Mouse (Mus musculus) bone marrow, adult 2 months (tissue): ENCODE data around the gene Ulk4. TPM values are rescaled to one million over a fixed set of nuclear protein-coding genes. Genes with fewer than 3 reads are reported as not detected.
A peak's percentile ranks its signal among the peaks of the same experiment; 100 is the strongest.
"Not testable (repeated sequence)": the region's sequence is repeated elsewhere in the genome, so short reads cannot be mapped to it uniquely, and the experiment has no call there.

Experiments
- H3K27ac ChIP-seq: fragments of 200-500 bp; 2 replicates; pipeline ENCODE4 v1.5.1; 2012; ENCODE audit warnings: low read depth, mild to moderate bottlenecking, control low read depth, inconsistent platforms, low read length; ENCODE audit not compliant: control insufficient read depth, poor library complexity, insufficient read depth
- H3K4me1 ChIP-seq: fragments of 200-500 bp; 2 replicates; pipeline ENCODE4 v1.6.1; 2011; ENCODE audit warnings: low read length; ENCODE audit not compliant: control insufficient read depth, insufficient read depth
- H3K4me3 ChIP-seq: fragments of 200-500 bp; replicated peaks from 2 replicates; pipeline ENCODE3; 2011; ENCODE audit warnings: mild to moderate bottlenecking, low read depth, low read length, control low read depth; ENCODE audit not compliant: control insufficient read depth
- CTCF ChIP-seq: fragments of 200-500 bp; IDR thresholded peaks from 2 replicates; pipeline ENCODE4 v1.5.1; 2011; ENCODE audit warnings: low read length, control low read depth; ENCODE audit not compliant: control insufficient read depth, insufficient read depth
- POLR2A ChIP-seq: fragments of 200-500 bp; IDR thresholded peaks from 2 replicates; pipeline ENCODE4 v1.6.1; 2011; ENCODE audit warnings: low read depth, mild to moderate bottlenecking, control low read depth, low read length, borderline replicate concordance; ENCODE audit not compliant: control insufficient read depth
- WGBS: fragments of 180-500 bp; shearing (Covaris S2); methylation state at CpG from one replicate; pipeline ENCODE4 v1.1.7; 2018; 5-methylcytosine and 5-hydroxymethylcytosine counted together
- polyA plus RNA-seq: library from polyadenylated mRNA; stranded (reverse); fragments of >200 nt; gene quantifications from 2 replicates; pipeline ENCODE4 v1.2.4, GENCODE M21; 2011; ENCODE audit warnings: low replicate concordance; ENCODE audit not compliant: missing spikeins, insufficient read depth, insufficient read length

Ulk4 gene
- polyA plus RNA-seq, 1 experiment: not detected

DNA sequence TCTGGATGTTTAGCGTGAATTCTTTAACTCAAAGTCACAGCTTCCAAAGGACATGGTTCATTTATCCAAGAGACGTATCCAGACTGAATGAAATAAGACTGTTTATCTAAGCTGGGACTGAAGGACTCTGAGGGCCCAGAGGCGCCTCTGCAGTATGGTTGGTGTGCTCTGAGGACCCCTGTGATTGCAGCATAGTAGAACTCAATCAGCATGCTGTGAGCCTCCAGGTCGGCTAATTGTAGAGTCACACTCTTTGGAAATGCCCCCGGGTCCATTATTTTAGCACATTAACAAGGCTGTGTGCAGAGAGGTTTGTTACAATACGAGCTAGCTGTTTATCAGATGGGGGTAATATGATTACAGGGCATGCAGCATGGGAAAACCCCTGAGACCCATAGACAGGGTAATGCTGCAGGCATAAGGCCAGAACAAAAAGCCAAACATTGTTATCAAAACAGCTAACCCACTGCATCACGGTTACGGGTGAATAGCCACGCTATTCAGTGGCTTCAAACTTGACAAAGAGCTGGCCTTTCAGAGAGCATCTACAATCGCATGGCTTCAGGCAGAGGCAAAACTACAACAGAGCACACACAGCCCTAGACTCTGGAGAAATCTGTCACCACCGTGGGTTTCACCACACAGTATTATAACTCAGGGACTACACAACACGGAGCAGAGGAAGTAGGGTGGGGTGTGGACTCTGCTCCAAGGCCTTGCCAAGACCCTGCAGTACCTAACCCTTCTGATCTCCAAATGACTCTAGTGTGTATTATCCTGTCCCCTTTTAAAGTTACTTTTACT is 215.0 kb downstream of the Ulk4 start:
- TF ChIP-seq CTCF (no peak), POLR2A (no peak)
- H3K27ac ChIP-seq: no peak overlapping the region
- no peaks in the 10 kb centered on the region for H3K4me1 ChIP-seq
- no peak overlapping the region for H3K4me3 ChIP-seq
- 73% methylated on average over 12 of the region's 12 CpGs for WGBS

DNA sequence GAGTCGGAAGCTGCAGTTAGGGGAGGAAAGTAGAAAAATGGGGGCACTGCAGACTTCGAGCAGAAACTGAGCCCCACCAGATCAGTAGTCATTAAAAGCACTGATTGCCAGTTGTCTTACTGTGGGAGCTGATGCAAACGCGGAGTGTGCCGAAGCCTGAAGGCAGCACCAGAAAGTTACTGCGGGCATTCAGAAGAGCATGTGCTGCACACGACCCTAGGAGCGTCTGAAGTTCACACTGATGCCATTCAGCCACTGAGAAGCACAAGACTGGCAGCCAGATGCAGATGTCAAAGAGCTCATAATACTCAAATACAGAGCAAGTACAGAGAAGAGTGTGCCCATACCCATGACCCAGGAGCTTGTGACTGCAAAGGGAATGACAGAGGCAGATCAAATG is 216.7 kb downstream of the Ulk4 start:
- H3K4me3 ChIP-seq: no peak overlapping the region
- WGBS: 78% methylated on average over 8 of the region's 8 CpGs
- TF ChIP-seq POLR2A (no peak), CTCF (no peak)
- H3K27ac ChIP-seq: no peak overlapping the region
- no peaks in the 10 kb centered on the region for H3K4me1 ChIP-seq

DNA sequence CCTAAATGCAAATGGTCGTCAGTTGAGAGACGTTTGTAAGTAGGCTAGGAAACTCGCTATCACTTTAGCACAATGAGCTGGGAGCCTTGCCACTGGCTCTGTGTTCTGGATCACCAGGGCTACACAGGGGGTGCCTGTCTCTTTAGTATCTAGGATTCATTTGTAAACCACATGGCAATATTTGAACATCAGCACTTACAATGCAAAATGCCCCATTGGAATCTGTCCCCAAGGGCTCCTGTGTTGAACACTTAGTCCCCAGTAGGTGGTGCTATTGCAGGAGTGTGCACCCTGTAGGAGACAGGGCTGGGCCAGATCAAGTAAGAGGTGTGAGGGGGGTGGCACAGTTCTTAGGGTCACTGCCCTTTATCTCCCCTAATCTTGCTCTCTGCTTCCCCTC is 217.7 kb downstream of the Ulk4 start:
- TF ChIP-seq POLR2A: no peak
- peak; percentile 49; the same call in 1 of the 2 replicates for TF ChIP-seq CTCF
- H3K4me1 ChIP-seq: no peaks in the 10 kb centered on the region
- H3K4me3 ChIP-seq: no peak overlapping the region
- H3K27ac ChIP-seq: no peak overlapping the region
- 90% methylated on average over 3 of the region's 3 CpGs for WGBS

DNA sequence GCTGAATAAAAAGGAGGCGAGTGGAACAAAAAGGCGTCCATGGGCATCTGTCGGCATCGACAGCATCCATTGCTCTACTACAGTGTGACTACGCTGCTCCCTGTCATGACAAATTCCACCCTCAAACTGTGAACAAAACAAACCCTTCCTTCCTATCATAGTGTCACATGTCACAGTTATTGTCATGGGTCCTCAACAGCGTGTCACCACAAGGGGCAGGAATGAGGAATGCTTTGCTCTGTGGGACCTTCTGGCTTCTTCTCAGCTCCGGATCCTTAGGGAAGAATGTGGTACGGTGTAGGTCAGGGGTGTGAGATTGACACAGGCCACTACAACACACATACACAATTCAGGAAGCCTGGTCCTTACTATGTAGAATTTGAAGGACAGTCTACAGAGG is 218.5 kb downstream of the Ulk4 start:
- TF ChIP-seq POLR2A (no peak), CTCF (no peak)
- Histone ChIP-seq H3K4me1 (no peaks in the 10 kb centered on the region), H3K4me3 (no peak overlapping the region), H3K27ac (no peak overlapping the region)
- 89% methylated on average over 8 of the region's 8 CpGs for WGBS

DNA sequence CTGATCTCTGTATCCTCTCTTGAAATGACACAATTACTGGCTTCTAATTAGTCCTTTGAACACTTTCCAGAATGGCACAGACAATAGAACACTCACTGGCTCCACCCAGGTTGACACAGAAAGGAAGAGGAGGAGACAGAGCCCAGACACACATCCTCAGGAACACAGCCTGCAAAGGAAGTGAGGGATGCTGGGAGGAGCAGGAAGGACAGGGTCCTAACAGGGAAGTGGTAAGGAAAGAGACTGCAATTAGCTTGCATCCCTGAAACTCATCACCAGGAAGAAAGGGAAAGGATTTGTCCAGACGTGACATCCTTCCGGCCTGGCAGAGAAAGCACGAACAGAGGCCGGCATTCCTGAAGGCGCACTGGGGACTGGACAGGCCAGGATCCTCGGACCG is 218.9 kb downstream of the Ulk4 start:
- TF ChIP-seq POLR2A (no peak), CTCF (no peak)
- 88% methylated on average over 7 of the region's 7 CpGs for WGBS
- Histone ChIP-seq H3K27ac (no peak overlapping the region), H3K4me3 (no peak overlapping the region), H3K4me1 (no peaks in the 10 kb centered on the region)

DNA sequence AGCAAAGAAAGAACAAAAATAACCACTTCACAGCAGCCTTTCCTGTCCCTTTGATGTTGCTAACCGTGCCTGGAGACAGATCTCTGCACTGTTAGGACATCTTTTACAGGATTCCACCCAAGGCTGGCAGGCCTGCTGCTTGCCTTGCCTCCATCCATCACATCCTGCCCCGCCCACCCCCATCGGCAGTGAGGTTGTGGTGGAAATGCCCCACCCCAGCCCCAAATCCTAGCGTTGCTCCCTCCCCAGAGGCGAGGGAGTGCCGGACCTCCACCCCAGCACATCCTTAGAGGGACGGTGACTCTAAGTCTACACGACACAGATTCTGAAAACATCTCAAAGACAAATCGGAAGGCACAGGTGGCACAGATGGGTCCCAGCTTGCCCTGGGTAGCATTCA is 219.6 kb downstream of the Ulk4 start:
- TF ChIP-seq POLR2A (no peak), CTCF (no peak)
- H3K4me1 ChIP-seq: no peaks in the 10 kb centered on the region
- WGBS: 61% methylated on average over 9 of the region's 9 CpGs
- H3K4me3 ChIP-seq: no peak overlapping the region
- H3K27ac ChIP-seq: no peak overlapping the region

DNA sequence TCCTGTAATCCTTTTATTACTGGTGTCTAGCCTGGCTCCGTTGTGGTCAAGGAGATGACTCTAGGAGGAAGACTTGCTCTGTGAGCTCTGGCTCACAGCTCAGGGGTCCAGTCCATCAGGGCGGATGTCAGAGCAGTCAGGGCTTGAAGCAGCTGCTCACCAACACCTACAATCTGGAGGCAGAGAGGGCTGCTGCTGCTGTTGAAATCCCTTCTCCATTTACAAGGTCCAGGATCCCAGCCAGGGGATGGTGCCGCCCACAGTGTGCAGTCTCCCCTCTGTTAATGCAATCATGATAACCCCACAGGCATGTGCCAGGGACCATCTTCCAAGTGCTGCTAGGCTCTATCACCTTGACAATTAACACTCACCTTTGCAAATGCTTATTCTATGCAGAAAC is 220.5 kb downstream of the Ulk4 start:
- TF ChIP-seq CTCF (no peak), POLR2A (no peak)
- 79% methylated on average over 3 of the region's 3 CpGs for WGBS
- H3K4me1 ChIP-seq: no peaks in the 10 kb centered on the region
- no peak overlapping the region for H3K27ac ChIP-seq
- no peak overlapping the region for H3K4me3 ChIP-seq

DNA sequence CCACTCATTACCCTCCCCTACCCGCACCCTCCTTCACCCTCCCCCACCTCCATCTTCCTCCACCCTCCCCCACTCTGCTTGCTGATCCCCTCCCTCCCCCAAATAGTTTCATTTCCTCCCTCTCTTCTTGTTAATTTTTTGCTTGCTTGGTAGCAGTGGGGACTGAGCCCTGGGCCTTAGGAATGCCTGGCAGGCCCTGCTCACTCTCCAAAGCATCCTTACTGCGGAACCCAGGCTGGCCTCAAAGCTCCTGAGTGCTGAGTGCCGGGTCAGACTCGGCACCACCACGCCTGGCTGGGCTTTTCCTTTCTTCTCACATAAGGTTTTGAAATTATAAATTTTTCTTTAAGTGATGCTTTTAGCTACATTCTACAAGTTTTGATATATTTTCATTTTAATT is 221.0 kb downstream of the Ulk4 start:
- TF ChIP-seq POLR2A: no peak
- TF ChIP-seq CTCF: no peak
- Histone ChIP-seq H3K4me1 (no peaks in the 10 kb centered on the region), H3K27ac (no peak overlapping the region), H3K4me3 (no peak overlapping the region)
- WGBS: 78% methylated on average over 5 of the region's 5 CpGs

DNA sequence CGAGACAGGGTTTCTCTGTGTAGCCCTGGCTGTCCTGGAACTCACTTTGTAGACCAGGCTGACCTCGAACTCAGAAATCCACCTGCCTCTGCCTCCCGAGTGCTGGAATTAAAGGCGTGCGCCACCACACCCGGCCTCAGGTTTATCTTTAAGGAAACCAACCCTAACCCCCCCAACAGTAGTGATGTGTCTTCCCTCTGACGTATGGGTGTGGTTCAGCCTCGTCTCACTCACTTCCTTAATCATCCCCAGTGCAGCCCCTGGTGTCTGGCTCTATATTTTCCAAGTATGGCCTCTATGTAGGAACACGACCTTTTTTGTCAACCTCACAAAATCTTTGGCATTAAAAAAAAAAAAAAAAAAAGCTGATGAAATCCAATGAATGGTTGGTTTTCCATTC is 231.3 kb downstream of the Ulk4 start:
- not testable (repeated sequence) for H3K27ac ChIP-seq, H3K4me3 ChIP-seq, H3K4me1 ChIP-seq
- WGBS: 57% methylated on average over 9 of the region's 9 CpGs
